Mouse (Mus musculus) lung, embryonic 14.5 days (tissue): ENCODE data around the gene Smarcc2. TPM values are rescaled to one million over a fixed set of nuclear protein-coding genes. Genes with fewer than 3 reads are reported as not detected.

ENCODE experiments used
- ATAC-seq: fragments of 200-750 bp; cut with Nextera tagmentation; 2 replicates; pipeline ENCODE4 v1.8.0; 2017; ENCODE audit warnings: mild to moderate bottlenecking, moderate TSS enrichment, moderate library complexity; ENCODE audit not compliant: insufficient read depth
- DNase-seq: peaks from one replicate; pipeline ENCODE4 v3.0.0-alpha.2; 2015
- H3K27ac ChIP-seq: fragments of 300-500 bp; sonication (generic); 2 replicates; pipeline ENCODE4 v1.5.1; 2014; ENCODE audit warnings: low read depth, mild to moderate bottlenecking, moderate library complexity
- H3K27me3 ChIP-seq: fragments of 300-500 bp; sonication (generic); 2 replicates; pipeline ENCODE4 v1.6.1; 2014; ENCODE audit warnings: low read length, control low read depth; ENCODE audit not compliant: insufficient read depth
- H3K36me3 ChIP-seq: fragments of 300-500 bp; sonication (generic); 2 replicates; pipeline ENCODE4 v1.6.1; 2014; ENCODE audit warnings: control low read depth; ENCODE audit not compliant: insufficient read depth
- H3K4me1 ChIP-seq: fragments of 300-500 bp; sonication (generic); 2 replicates; pipeline ENCODE4 v1.6.1; 2014; ENCODE audit warnings: antibody characterized with exemption, control low read depth; ENCODE audit not compliant: insufficient read depth
- H3K4me2 ChIP-seq: fragments of 300-500 bp; sonication (generic); 2 replicates; pipeline ENCODE4 v1.6.1; 2014; ENCODE audit warnings: mild to moderate bottlenecking
- H3K4me3 ChIP-seq: fragments of 300-500 bp; sonication (generic); 2 replicates; pipeline ENCODE4 v1.5.1; 2014; ENCODE audit warnings: low read depth, low read length
- H3K9ac ChIP-seq: fragments of 300-500 bp; sonication (generic); 2 replicates; pipeline ENCODE4 v1.6.1; 2014
- H3K9me3 ChIP-seq: fragments of 300-500 bp; sonication (generic); 2 replicates; pipeline ENCODE4 v1.6.1; 2016; ENCODE audit warnings: low read depth, low read length, control low read depth
- CTCF ChIP-seq: IDR thresholded peaks from 2 replicates; pipeline ENCODE4 v1.5.1; 2016; ENCODE audit warnings: antibody characterized with exemption, low read depth
- WGBS: fragments of 180-500 bp; shearing (Covaris S2); extraction: QIAGEN DNeasy Blood & Tissue Kit; methylation state at CpG from one replicate; pipeline ENCODE4 v1.1.7; 2014; 5-methylcytosine and 5-hydroxymethylcytosine counted together
- polyA plus RNA-seq: library from polyadenylated mRNA; unstranded; fragments of >200 nt; fragmentation: Nextera tagmentation; extraction: Ambion mirVana; gene quantifications from 2 replicates; pipeline ENCODE4 v1.2.1, GENCODE M21; 2014

The Smarcc2 gene
- 81.1 and 89.6 TPM in 2 replicates for polyA plus RNA-seq

DNA sequence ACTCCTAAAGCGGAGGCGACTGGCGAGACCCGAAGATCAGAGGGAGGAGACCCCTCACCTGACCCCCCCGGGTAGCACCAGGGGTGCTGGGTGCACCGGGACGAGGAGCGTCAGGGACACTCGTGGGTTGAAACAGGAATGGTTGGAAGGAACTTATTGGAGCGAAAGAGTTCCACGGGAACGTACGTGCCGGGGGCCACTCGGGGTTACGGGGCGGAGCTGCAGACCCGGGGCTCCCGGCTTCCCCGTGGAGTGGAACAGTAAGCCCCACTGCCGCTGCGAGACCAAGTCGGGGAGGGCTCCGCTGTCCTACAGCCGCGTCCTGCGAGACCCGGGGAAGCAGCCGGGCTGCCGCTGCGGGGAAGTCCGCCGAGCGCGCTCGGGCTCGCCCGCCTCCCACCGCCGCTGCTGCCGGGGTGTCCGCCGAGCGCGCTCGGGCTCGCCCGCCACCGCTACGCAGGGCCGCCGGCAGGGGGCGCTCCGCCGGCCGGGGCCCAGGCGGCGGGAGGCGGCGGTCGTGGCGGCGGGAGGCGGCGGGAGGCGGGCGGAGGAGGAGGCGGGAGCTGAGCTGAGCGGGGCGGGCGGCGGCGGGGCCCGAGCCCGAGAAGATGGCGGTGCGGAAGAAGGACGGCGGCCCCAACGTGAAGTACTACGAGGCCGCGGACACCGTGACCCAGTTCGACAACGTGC is at the start of gene Smarcc2:
Gene Smarcc2, plus strand, starts transcription at position 530 of the 690 bp plus-strand sequence.
- DNase-seq (peak; percentile 90), ATAC-seq (peak; percentile 71)
- under 1% methylated on average over 56 of the region's 86 CpGs for WGBS
- Histone ChIP-seq H3K4me2 (peak within 1 kb of the TSS; percentile 68), H3K27ac (peak within 1 kb of the TSS; percentile 96), H3K36me3 (peaks cover 22% of the 10 kb centered on the region), H3K9ac (peak within 1 kb of the TSS; percentile 96), H3K9me3 (no peaks in the 10 kb centered on the region), H3K4me1 (0 out of 2 replicates have a peak, but pooled peaks cover 8% of the 10 kb centered on the region), H3K27me3 (no peaks in the 10 kb centered on the region), H3K4me3 (peak within 1 kb of the TSS; percentile 95)
- no peak for TF ChIP-seq CTCF

DNA sequence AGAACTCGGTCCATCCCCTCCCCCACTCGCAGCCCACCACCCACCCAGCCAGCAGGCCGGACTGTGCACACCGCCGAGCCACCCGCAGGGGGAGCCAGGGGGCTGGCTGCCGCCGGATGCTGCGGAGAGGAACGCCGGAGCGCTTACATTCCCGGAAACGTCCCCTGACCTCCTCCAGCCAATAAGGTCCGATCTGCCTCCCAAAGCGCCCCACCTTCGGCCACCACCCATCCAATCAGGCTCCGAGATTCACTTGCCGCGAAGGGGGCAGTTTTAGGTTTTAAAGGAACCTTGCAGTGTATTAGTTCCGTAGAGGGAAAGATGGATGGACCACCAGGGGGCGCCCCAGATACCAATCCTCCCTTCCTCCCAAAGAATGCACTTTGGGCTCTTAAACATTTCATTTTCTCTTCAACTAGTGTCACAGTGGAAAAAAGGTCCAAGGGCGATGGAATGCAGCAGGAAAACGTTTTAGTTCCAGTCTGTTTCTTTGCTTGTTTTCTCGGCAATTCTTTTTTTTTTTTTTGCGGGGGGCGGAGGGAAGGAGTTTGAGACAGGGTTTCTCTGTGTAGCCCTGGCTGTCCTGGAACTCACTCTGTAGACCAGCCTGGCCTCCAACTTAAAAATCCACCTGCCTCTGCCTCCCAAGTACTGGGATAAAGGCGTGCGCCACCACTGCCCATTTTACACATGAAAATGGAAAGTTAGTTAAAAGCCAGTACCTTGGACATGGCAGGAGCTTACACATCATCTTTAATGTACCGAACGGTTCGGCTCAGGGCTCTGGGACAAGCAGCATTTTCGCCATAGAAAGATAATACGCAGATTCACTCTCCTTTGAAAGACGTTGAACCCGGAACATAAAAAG is 49.1 kb upstream of the Smarcc2 start:
- Histone ChIP-seq H3K27ac (peak overlapping the region; percentile 93), H3K9me3 (no peaks in the 10 kb centered on the region), H3K4me3 (peak overlapping the region; percentile 85), H3K27me3 (no peaks in the 10 kb centered on the region), H3K4me2 (peak overlapping the region; percentile 98), H3K4me1 (0 out of 2 replicates have a peak, but pooled peaks cover 8% of the 10 kb centered on the region), H3K9ac (peak overlapping the region; percentile 76), H3K36me3 (peaks cover 29% of the 10 kb centered on the region)
- DNase-seq = peak; percentile 98
- 4% methylated on average over 36 of the region's 36 CpGs for WGBS
- ATAC-seq = peak; percentile 86
- peak; percentile 82 for TF ChIP-seq CTCF

DNA sequence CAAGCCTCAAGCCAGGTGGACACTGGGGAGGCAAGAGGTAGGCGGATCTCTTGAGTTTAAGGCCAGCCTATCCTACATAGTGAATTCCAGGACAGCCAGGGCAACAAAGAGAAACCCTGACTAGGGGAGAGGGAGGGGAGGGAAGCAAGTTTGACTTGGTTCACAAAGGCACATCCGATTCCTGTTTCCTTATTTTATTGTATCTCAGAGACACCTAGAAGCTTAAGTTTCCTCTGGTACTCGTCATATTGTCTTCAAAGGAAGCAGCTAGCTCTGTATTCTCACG is 48.5 kb upstream of the Smarcc2 start:
- Histone ChIP-seq H3K4me1 (0 out of 2 replicates have a peak, but pooled peaks cover 8% of the 10 kb centered on the region), H3K27me3 (no peaks in the 10 kb centered on the region), H3K9ac (peak overlapping the region; percentile 76), H3K4me3 (peak overlapping the region; percentile 85), H3K9me3 (no peaks in the 10 kb centered on the region), H3K36me3 (peaks cover 35% of the 10 kb centered on the region), H3K27ac (peak overlapping the region; percentile 93), H3K4me2 (peak overlapping the region; percentile 98)
- TF ChIP-seq CTCF = no peak
- peak; percentile 22 for DNase-seq
- ATAC-seq = no peak
- 22% methylated on average over 4 of the region's 4 CpGs for WGBS

DNA sequence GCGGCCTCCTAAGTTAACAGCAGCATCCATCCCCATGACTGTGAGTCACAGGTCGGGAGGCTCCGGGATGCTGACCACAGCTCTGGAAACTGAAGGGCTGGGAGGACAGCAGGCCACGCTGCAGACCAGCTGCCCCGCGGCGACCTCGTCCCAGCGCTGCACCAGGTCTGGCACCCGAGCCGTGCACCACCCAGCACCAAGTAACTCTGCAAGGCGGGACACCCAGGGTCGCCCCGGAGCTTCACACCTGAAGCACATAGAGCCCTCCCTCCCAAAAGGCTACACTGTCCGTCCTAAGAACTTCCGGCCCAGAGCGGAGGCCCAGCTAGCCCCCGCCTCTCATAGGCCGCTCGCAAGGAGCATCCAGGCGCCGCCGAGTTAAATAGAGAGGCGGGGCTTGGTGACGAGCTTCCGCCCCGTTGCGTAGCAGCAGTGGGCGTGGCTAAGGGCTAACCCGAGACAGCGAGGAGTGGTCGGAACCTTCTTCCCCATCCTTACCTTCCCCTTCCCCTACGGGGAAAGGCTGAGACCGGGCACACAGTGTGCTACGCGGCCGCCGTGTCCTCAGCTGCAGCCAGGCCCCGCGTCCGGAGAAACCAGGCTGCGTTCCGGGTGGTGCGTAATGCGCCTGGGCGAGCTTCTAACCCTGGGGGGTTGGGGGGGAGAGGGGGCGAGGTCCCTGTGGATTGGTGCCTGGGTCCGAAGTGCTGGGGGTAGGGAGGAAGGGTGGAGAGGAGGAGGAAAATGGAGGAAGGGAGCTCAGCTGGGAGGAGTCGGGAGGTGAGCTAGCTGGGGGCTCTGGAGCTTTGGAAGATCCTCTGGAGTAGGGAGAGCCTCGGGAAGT is 47.6 kb upstream of the Smarcc2 start, which contains the start of the genes Nabp2 and Rnf41:
Gene Nabp2, minus strand, starts transcription at position 282 of the 844 bp plus-strand sequence.
Gene Rnf41, plus strand, starts transcription at position 447 of the 844 bp plus-strand sequence.
- Histone ChIP-seq H3K27me3 (no peaks in the 10 kb centered on the region), H3K36me3 (peaks cover 35% of the 10 kb centered on the region), H3K9ac (peak within 1 kb of the TSS; percentile 76), H3K4me3 (peak within 1 kb of the TSS; percentile 85), H3K4me1 (0 out of 2 replicates have a peak, but pooled peaks cover 8% of the 10 kb centered on the region), H3K27ac (peak within 1 kb of the TSS; percentile 93), H3K9me3 (no peaks in the 10 kb centered on the region), H3K4me2 (peak within 1 kb of the TSS; percentile 98)
- DNase-seq (peak; percentile 100), ATAC-seq (peak; percentile 92)
- TF ChIP-seq CTCF = no peak
- under 1% methylated on average over 50 of the region's 50 CpGs for WGBS

DNA sequence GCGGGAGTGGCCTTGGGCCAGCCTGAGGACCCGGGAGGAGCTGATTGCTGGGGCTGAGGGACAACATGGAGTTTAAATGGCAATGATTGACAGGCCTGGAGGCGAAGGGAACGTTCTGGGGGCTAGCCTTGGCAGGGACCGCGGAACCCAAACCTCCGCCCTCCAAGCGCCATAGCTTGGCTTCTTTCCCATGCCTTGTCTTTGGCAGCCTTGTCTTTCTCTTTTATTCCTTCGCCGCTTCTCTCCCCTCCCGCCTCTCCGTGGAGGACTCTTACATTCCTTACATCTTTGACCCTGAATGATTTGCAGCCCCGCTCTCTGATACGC is 47.0 kb upstream of the Smarcc2 start:
- Histone ChIP-seq H3K27ac (peak overlapping the region; percentile 93), H3K9me3 (no peaks in the 10 kb centered on the region), H3K27me3 (no peaks in the 10 kb centered on the region), H3K9ac (peak overlapping the region; percentile 76), H3K4me2 (peak overlapping the region; percentile 98), H3K4me3 (peak overlapping the region; percentile 85), H3K4me1 (0 out of 2 replicates have a peak, but pooled peaks cover 8% of the 10 kb centered on the region), H3K36me3 (peaks cover 38% of the 10 kb centered on the region)
- DNase-seq = peak; percentile 79
- 1% methylated on average over 14 of the region's 14 CpGs for WGBS
- no peak for TF ChIP-seq CTCF
- no peak for ATAC-seq

DNA sequence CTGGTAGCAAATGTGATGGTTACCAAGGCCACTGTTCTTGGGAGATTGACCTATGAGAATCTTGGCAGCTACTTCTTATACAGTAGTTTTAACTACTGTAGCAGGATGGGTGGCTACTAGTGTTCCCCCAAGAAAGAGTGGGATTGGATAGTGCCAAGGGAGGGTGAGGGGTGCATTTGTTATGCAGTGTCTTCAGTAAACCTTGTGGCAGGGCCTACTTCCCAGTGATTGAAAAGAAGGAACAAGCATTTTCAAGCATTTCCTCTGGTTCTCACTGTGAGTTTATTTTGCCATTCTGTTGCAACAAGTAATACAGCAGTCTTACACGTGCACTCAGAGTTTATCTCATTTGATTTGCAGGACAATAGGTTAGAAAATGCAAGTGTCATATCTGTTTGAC is 46.5 kb upstream of the Smarcc2 start:
- peak overlapping the region; percentile 76 for H3K9ac ChIP-seq
- no peaks in the 10 kb centered on the region for H3K9me3 ChIP-seq
- ATAC-seq = no peak
- H3K4me1 ChIP-seq = 0 out of 2 replicates have a peak, but pooled peaks cover 8% of the 10 kb centered on the region
- H3K4me3 ChIP-seq = peak overlapping the region; percentile 85
- peak overlapping the region; percentile 93; the same call in 1 of the 2 replicates for H3K27ac ChIP-seq
- no peak for DNase-seq
- peaks cover 37% of the 10 kb centered on the region for H3K36me3 ChIP-seq
- TF ChIP-seq CTCF = no peak
- WGBS = 33% methylated on average over 1 of the region's 1 CpGs
- H3K27me3 ChIP-seq = no peaks in the 10 kb centered on the region
- H3K4me2 ChIP-seq = peak overlapping the region; percentile 98
